Mouse (Mus musculus) CH12.LX (cell line): Measurements from ENCODE around the gene Ercc8. TPM values are rescaled to one million over a fixed set of nuclear protein-coding genes. Genes with fewer than 3 reads are reported as not detected.

ENCODE experiments used
- DNase-seq: peaks from one replicate; pipeline ENCODE4 v3.0.0-alpha.2; 2013; ENCODE audit errors: extremely low read depth
- H3K27ac ChIP-seq: 2 replicates; pipeline ENCODE4 v1.5.1; 2012; ENCODE audit warnings: low read depth, mild to moderate bottlenecking, control low read depth, moderate library complexity; ENCODE audit not compliant: insufficient read depth
- H3K27me3 ChIP-seq: replicated peaks from 2 replicates; pipeline ENCODE3; 2012; ENCODE audit warnings: inconsistent platforms
- H3K36me3 ChIP-seq, 2 experiments: replicated peaks in 1 of 2; 2 replicates each; pipeline versions ENCODE3 to v1.6.1; 2012; ENCODE audit warnings: inconsistent platforms in 1 of 2, low read length in 1 of 2, mild to moderate bottlenecking in 1 of 2, mixed read lengths in 1 of 2, moderate library complexity in 1 of 2; ENCODE audit not compliant: control insufficient read depth in 1 of 2, insufficient read depth in 1 of 2
- H3K4me1 ChIP-seq, 2 experiments: 2 replicates each; pipeline ENCODE4 v1.6.1; 2012; ENCODE audit warnings: inconsistent platforms in 1 of 2, moderate library complexity in 1 of 2; ENCODE audit not compliant: insufficient read depth in 2 of 2, control insufficient read depth in 1 of 2
- H3K4me2 ChIP-seq: 2 replicates; pipeline ENCODE4 v1.6.1; 2012; ENCODE audit warnings: low read depth, mild to moderate bottlenecking, control low read depth; ENCODE audit not compliant: poor library complexity, insufficient read depth, severe bottlenecking
- H3K4me3 ChIP-seq, 3 experiments: fragments of 150-350 bp in 1 of 3; sonication (generic) in 1 of 3; replicated peaks in 1 of 3; 2 replicates each; pipeline versions ENCODE3 to v1.5.1; 2011 to 2012; ENCODE audit warnings: low read depth in 2 of 3, low read length in 2 of 3, mild to moderate bottlenecking in 2 of 3, moderate library complexity in 2 of 3, control low read depth in 1 of 3, improper control_type of control experiment in 1 of 3, inconsistent platforms in 1 of 3, mixed read lengths in 1 of 3; ENCODE audit not compliant: poor library complexity in 1 of 3
- H3K79me2 ChIP-seq: replicated peaks from 2 replicates; pipeline ENCODE4 v1.6.1; 2012; ENCODE audit warnings: mild to moderate bottlenecking, moderate library complexity; ENCODE audit not compliant: control insufficient read depth, poor library complexity, insufficient read depth, severe bottlenecking; ENCODE audit errors: extremely low read depth
- H3K9ac ChIP-seq: 2 replicates; pipeline ENCODE4 v1.6.1; 2012; ENCODE audit warnings: low read depth, mild to moderate bottlenecking, control low read depth, moderate library complexity; ENCODE audit not compliant: insufficient read depth
- H3K9me3 ChIP-seq: replicated peaks from 2 replicates; pipeline ENCODE3; 2012; ENCODE audit warnings: low read length, inconsistent platforms, mixed read lengths
- BHLHE40 ChIP-seq: IDR thresholded peaks from 2 replicates; pipeline ENCODE4 v1.6.1; 2011; ENCODE audit warnings: mild to moderate bottlenecking, low read depth, low read length, improper control_type of control experiment
- CHD1 ChIP-seq: IDR thresholded peaks from 2 replicates; pipeline ENCODE4 v1.6.1; 2012; ENCODE audit warnings: low read depth, low read length, improper control_type of control experiment, inconsistent platforms
- CHD2 ChIP-seq: IDR thresholded peaks from 2 replicates; pipeline ENCODE4 v1.6.1; 2011; ENCODE audit warnings: low read length, improper control_type of control experiment
- CTCF ChIP-seq, 2 experiments: IDR thresholded peaks in 1 of 2; conservative IDR thresholded peaks in 1 of 2; 2 replicates each; pipeline ENCODE4 v1.5.1; 2011 to 2012; ENCODE audit warnings: low read depth in 2 of 2, low read length in 2 of 2, improper control_type of control experiment in 1 of 2, inconsistent platforms in 1 of 2, mild to moderate bottlenecking in 1 of 2, moderate library complexity in 1 of 2
- ELF1 ChIP-seq: IDR thresholded peaks from 2 replicates; pipeline ENCODE4 v1.6.1; 2014; ENCODE audit warnings: low read depth, mild to moderate bottlenecking, inconsistent platforms, low read length, improper control_type of control experiment
- ETS1 ChIP-seq: conservative IDR thresholded peaks from 2 replicates; pipeline ENCODE4 v1.6.1; 2012; ENCODE audit warnings: low read depth, mild to moderate bottlenecking, inconsistent platforms, low read length, improper control_type of control experiment, moderate library complexity
- GABPA ChIP-seq: IDR thresholded peaks from 2 replicates; pipeline ENCODE4 v1.6.1; 2012; ENCODE audit warnings: low read depth, low read length, improper control_type of control experiment, inconsistent platforms; ENCODE audit not compliant: insufficient replicate concordance
- MAZ ChIP-seq: IDR thresholded peaks from 2 replicates; pipeline ENCODE4 v1.6.1; 2012; ENCODE audit warnings: low read depth, mild to moderate bottlenecking, inconsistent platforms, low read length, improper control_type of control experiment, moderate library complexity
- MEF2A ChIP-seq: IDR thresholded peaks from 2 replicates; pipeline ENCODE4 v1.6.1; 2014; ENCODE audit warnings: low read depth, mild to moderate bottlenecking, inconsistent platforms, low read length, improper control_type of control experiment, borderline replicate concordance
- MYC ChIP-seq: IDR thresholded peaks from 2 replicates; pipeline ENCODE4 v1.6.1; 2011; ENCODE audit warnings: low read depth, mild to moderate bottlenecking, improper control_type of control experiment, low read length
- NRF1 ChIP-seq: IDR thresholded peaks from 2 replicates; pipeline ENCODE4 v1.6.1; 2014; ENCODE audit warnings: low read depth, mild to moderate bottlenecking, inconsistent platforms, low read length, improper control_type of control experiment, moderate library complexity
- POLR2A ChIP-seq: IDR thresholded peaks from 2 replicates; pipeline ENCODE4 v1.6.1; 2011; ENCODE audit warnings: low read depth, mild to moderate bottlenecking, improper control_type of control experiment, low read length
- POLR2AphosphoS2 ChIP-seq: IDR thresholded peaks from 2 replicates; pipeline ENCODE4 v1.6.1; 2011; ENCODE audit warnings: low read depth, low read length, improper control_type of control experiment
- RAD21 ChIP-seq: IDR thresholded peaks from 2 replicates; pipeline ENCODE4 v1.6.1; 2011; ENCODE audit warnings: low read depth, mild to moderate bottlenecking, low read length, improper control_type of control experiment, moderate library complexity
- RCOR1 ChIP-seq: conservative IDR thresholded peaks from 2 replicates; pipeline ENCODE4 v1.6.1; 2012; ENCODE audit warnings: low read depth, mild to moderate bottlenecking, inconsistent platforms, low read length, improper control_type of control experiment
- TBP ChIP-seq: conservative IDR thresholded peaks from 2 replicates; pipeline ENCODE4 v1.6.1; 2011; ENCODE audit warnings: low read depth, low read length, improper control_type of control experiment
- UBTF ChIP-seq: IDR thresholded peaks from 2 replicates; pipeline ENCODE4 v1.6.1; 2012; ENCODE audit warnings: low read depth, mild to moderate bottlenecking, inconsistent platforms, low read length, improper control_type of control experiment, moderate library complexity
- USF1 ChIP-seq: IDR thresholded peaks from 2 replicates; pipeline ENCODE4 v1.6.1; 2014; ENCODE audit warnings: low read depth, mild to moderate bottlenecking, inconsistent platforms, low read length, improper control_type of control experiment
- USF2 ChIP-seq: conservative IDR thresholded peaks from 2 replicates; pipeline ENCODE4 v1.6.1; 2011; ENCODE audit warnings: low read depth, low read length, improper control_type of control experiment
- ZC3H11A ChIP-seq: IDR thresholded peaks from 2 replicates; pipeline ENCODE4 v1.6.1; 2012; ENCODE audit warnings: low read depth, mild to moderate bottlenecking, inconsistent platforms, low read length, improper control_type of control experiment
- ZMIZ1 ChIP-seq: IDR thresholded peaks from 2 replicates; pipeline ENCODE4 v1.6.1; 2012; ENCODE audit warnings: low read depth, mild to moderate bottlenecking, inconsistent platforms, low read length, improper control_type of control experiment
- ZNF384 ChIP-seq: IDR thresholded peaks from 2 replicates; pipeline ENCODE4 v1.6.1; 2012; ENCODE audit warnings: low read depth, low read length, improper control_type of control experiment, inconsistent platforms
- dilution Hi-C: fragments of 300-500 bp; cut with MboI; formaldehyde crosslinking; loops from 2 replicates; pipeline ENCODE4 v1.14.3; 2020; ENCODE audit warnings: low sequenced_read_pairs; ENCODE audit not compliant: extremely low pct_unique_long_range_greater_than_20kb, extremely low pct_ligation_motif_present
- in situ Hi-C: fragments of 300-500 bp; cut with MboI; formaldehyde crosslinking; loops from 3 replicates; pipeline ENCODE4 v1.14.3; 2019; ENCODE audit warnings: low sequenced_read_pairs, low pct_ligation_motif_present, low pct_unique_long_range_greater_than_20kb, mixed read lengths
- polyA plus RNA-seq: library from polyadenylated mRNA; unstranded; fragments of >175 nt; gene quantifications from 2 replicates; pipeline ENCODE4 v1.2.1, GENCODE M21; 2012; ENCODE audit warnings: low read depth; ENCODE audit not compliant: insufficient read length
- total RNA-seq, 2 experiments: library from RNA; depleted of rRNA; stranded (reverse); fragments of 300-350 nt in 1 of 2; fragments of >200 nt in 1 of 2; gene quantifications; 2 replicates each; pipeline ENCODE4 v1.2.3; 2012 to 2014

The Ercc8 gene
- total and polyA plus RNA-seq, 3 experiments = 20.0 to 29.4 (median 20.7) TPM

GRCm38 (mm10) chr13:108117654-108118053 lies 40.9 kb upstream of the Ercc8 start:
- Histone ChIP-seq H3K9me3 (no peaks in the 10 kb centered on the region), H3K27ac (no peak overlapping the region), H3K4me3 (no peak overlapping the region), H3K36me3 (peaks cover 5 to 38% of the 10 kb centered on the region in 2 experiments), H3K4me2 (no peak overlapping the region), H3K9ac (no peak overlapping the region), H3K4me1 (no peaks in the 10 kb centered on the region), H3K79me2 (no peaks in the 10 kb centered on the region), H3K27me3 (no peaks in the 10 kb centered on the region)
- dilution Hi-C loops = no loop called here
- in situ Hi-C loops = no loop called here
- no peak for DNase-seq
- TF ChIP-seq CTCF (conservative IDR thresholded peaks at IDR 0.05 in 1 of 2, IDR thresholded peaks at IDR 0.05 in 1 of 2; ENCODE audit: low read depth in 2 of 2, low read length in 2 of 2) (no peak), ELF1 (no peak), TBP (no peak), RCOR1 (no peak)

GRCm38 (mm10) chr13:108118188-108118587 lies 40.3 kb upstream of the Ercc8 start:
- TF ChIP-seq ETS1 (no peak), CHD2 (no peak), UBTF (no peak), USF2 (no peak), RAD21 (no peak), BHLHE40 (no peak), USF1 (no peak), POLR2AphosphoS2 (no peak), NRF1 (no peak), MYC (no peak), GABPA (no peak), CHD1 (no peak), ZMIZ1 (no peak), ZC3H11A (no peak), MEF2A (no peak), POLR2A (no peak), ZNF384 (no peak), MAZ (no peak)
- TF ChIP-seq, all 38 proteins: peak for 0
- no peak overlapping the region for H3K9ac ChIP-seq
- H3K79me2 ChIP-seq = no peaks in the 10 kb centered on the region
- no peaks in the 10 kb centered on the region for H3K27me3 ChIP-seq
- no peak overlapping the region for H3K27ac ChIP-seq
- H3K4me3 ChIP-seq = no peak overlapping the region
- no peak overlapping the region for H3K4me2 ChIP-seq
- DNase-seq = no peak
- H3K4me1 ChIP-seq = no peaks in the 10 kb centered on the region
- in situ Hi-C loops = no loop called here
- dilution Hi-C loops = no loop called here
- peaks cover 5 to 36% of the 10 kb centered on the region in 2 experiments for H3K36me3 ChIP-seq
- H3K9me3 ChIP-seq = no peaks in the 10 kb centered on the region
